Mouse (Mus musculus) olfactory bulb, adult 2 months (tissue): ENCODE measurements around the gene Tex52. TPM values are rescaled to one million over a fixed set of nuclear protein-coding genes. Genes with fewer than 3 reads are reported as not detected.
A peak's percentile ranks its signal among the peaks of the same experiment; 100 is the strongest.

Experiments used
- H3K27ac ChIP-seq: fragments of 200-500 bp; 2 replicates; pipeline ENCODE4 v1.5.1; 2012; ENCODE audit warnings: low read depth, low read length; ENCODE audit not compliant: insufficient read depth
- H3K4me1 ChIP-seq: fragments of 200-500 bp; 2 replicates; pipeline ENCODE4 v1.6.1; 2012; ENCODE audit warnings: low read length; ENCODE audit not compliant: control insufficient read depth, insufficient read depth
- H3K4me3 ChIP-seq: fragments of 200-500 bp; 2 replicates; pipeline ENCODE4 v1.5.1; 2012; ENCODE audit warnings: mild to moderate bottlenecking, low read depth, low read length, moderate library complexity; ENCODE audit not compliant: insufficient read depth
- CTCF ChIP-seq: fragments of 200-500 bp; IDR thresholded peaks from 2 replicates; pipeline ENCODE4 v1.5.1; 2012; ENCODE audit warnings: low read depth, mild to moderate bottlenecking, low read length, moderate library complexity; ENCODE audit not compliant: insufficient read depth
- POLR2A ChIP-seq: fragments of 200-500 bp; IDR thresholded peaks from 2 replicates; pipeline ENCODE4 v1.6.1; 2012; ENCODE audit warnings: mild to moderate bottlenecking, low read depth, low read length, moderate library complexity; ENCODE audit not compliant: insufficient read depth
- WGBS: fragments of 180-500 bp; shearing (Covaris S2); methylation state at CpG from one replicate; pipeline ENCODE4 v1.1.7; 2018; 5-methylcytosine and 5-hydroxymethylcytosine counted together
- polyA plus RNA-seq: library from polyadenylated mRNA; stranded (reverse); fragments of >200 nt; gene quantifications from 2 replicates; pipeline ENCODE4 v1.2.4, GENCODE M21; 2012; ENCODE audit warnings: low replicate concordance; ENCODE audit not compliant: missing spikeins, insufficient read depth, insufficient read length

Tex52 gene
- polyA plus RNA-seq, 1 experiment = not detected

- Histone ChIP-seq H3K4me3 (no peak overlapping the region), H3K4me1 (peaks cover 3% of the 10 kb centered on the region), H3K27ac (peak overlapping the region; percentile 56; the same call in 1 of the 2 replicates)
- TF ChIP-seq POLR2A (no peak), CTCF (no peak)
- WGBS = 86% methylated on average over 3 of the region's 3 CpGs
Observed at GRCm38 (mm10) chr6:128421480-128421879, 46.2 kb downstream of the Tex52 start.

- WGBS = 41% methylated on average over 16 of the region's 16 CpGs
- H3K4me3 ChIP-seq = peak overlapping the region; percentile 94
- peak overlapping the region; percentile 86 for H3K27ac ChIP-seq
- TF ChIP-seq POLR2A (no peak), CTCF (no peak)
- H3K4me1 ChIP-seq = peaks cover 3% of the 10 kb centered on the region
Observed at GRCm38 (mm10) chr6:128423496-128424268, 48.4 kb downstream of the Tex52 start.

- Histone ChIP-seq H3K4me1 (peaks cover 3% of the 10 kb centered on the region), H3K27ac (peak within 1 kb of the TSS; percentile 100), H3K4me3 (peak within 1 kb of the TSS; percentile 94)
- TF ChIP-seq POLR2A (peak; percentile 98), CTCF (no peak)
- WGBS = under 1% methylated on average over 42 of the region's 42 CpGs
Observed at GRCm38 (mm10) chr6:128424269-128425019, 49.2 kb downstream of the Tex52 start, which contains the start of gene Itfg2. TSS of gene Itfg2 (minus strand) at chr6:128424931.

GRCm38 (mm10) chr6:128425046-128425445 lies 49.8 kb downstream of the Tex52 start:
- Histone ChIP-seq H3K27ac (peak overlapping the region; percentile 100), H3K4me3 (peak overlapping the region; percentile 94), H3K4me1 (peaks cover 3% of the 10 kb centered on the region)
- TF ChIP-seq POLR2A (no peak), CTCF (no peak)
- 14% methylated on average over 9 of the region's 9 CpGs for WGBS

GRCm38 (mm10) chr6:128427571-128427970 lies 52.3 kb downstream of the Tex52 start:
- TF ChIP-seq CTCF = no peak
- no peak for TF ChIP-seq POLR2A
- H3K4me3 ChIP-seq = no peak overlapping the region
- WGBS = 92% methylated on average over 5 of the region's 5 CpGs
- H3K27ac ChIP-seq = no peak overlapping the region
- no peaks in the 10 kb centered on the region for H3K4me1 ChIP-seq

GRCm38 (mm10) chr6:128429300-128429699 lies 54.0 kb downstream of the Tex52 start:
- no peak overlapping the region for H3K27ac ChIP-seq
- 96% methylated on average over 2 of the region's 2 CpGs for WGBS
- TF ChIP-seq POLR2A (no peak), CTCF (no peak)
- H3K4me1 ChIP-seq = no peaks in the 10 kb centered on the region
- H3K4me3 ChIP-seq = no peak overlapping the region

GRCm38 (mm10) chr6:128429826-128430225 lies 54.6 kb downstream of the Tex52 start:
- TF ChIP-seq CTCF = no peak
- Histone ChIP-seq H3K4me1 (no peaks in the 10 kb centered on the region), H3K27ac (no peak overlapping the region), H3K4me3 (no peak overlapping the region)
- 84% methylated on average over 6 of the region's 6 CpGs for WGBS

GRCm38 (mm10) chr6:128432356-128432915 lies 57.2 kb downstream of the Tex52 start:
- no peak for TF ChIP-seq CTCF
- no peak for TF ChIP-seq POLR2A
- Histone ChIP-seq H3K4me1 (peaks cover 8% of the 10 kb centered on the region), H3K27ac (no peak overlapping the region), H3K4me3 (no peak overlapping the region)
- WGBS = 49% methylated on average over 13 of the region's 13 CpGs

- Histone ChIP-seq H3K4me1 (peaks cover 8% of the 10 kb centered on the region), H3K27ac (no peak overlapping the region), H3K4me3 (no peak overlapping the region)
- WGBS = 92% methylated on average over 13 of the region's 13 CpGs
- TF ChIP-seq CTCF (no peak), POLR2A (no peak)
Observed at GRCm38 (mm10) chr6:128433566-128433965, 58.3 kb downstream of the Tex52 start.

Other genes starting within 250 kb of the Tex52 start
- not detected in 2 replicates for gene Tspan9, start 231.9 kb upstream of the Tex52 start, polyA plus RNA-seq
- gene Tead4, start 74.6 kb upstream of the Tex52 start, polyA plus RNA-seq = not detected in 2 replicates
- gene Tulp3, start 19.6 kb upstream of the Tex52 start, polyA plus RNA-seq = not detected in 2 replicates
- gene Rhno1, start 12.5 kb upstream of the Tex52 start, polyA plus RNA-seq = not detected in 2 replicates
- gene Foxm1, start 12.5 kb upstream of the Tex52 start, polyA plus RNA-seq = not detected in 2 replicates
- not detected in 2 replicates for gene Gm44596, start within 50 bp of the Tex52 start, polyA plus RNA-seq
- gene Nrip2, start 23.8 kb downstream of the Tex52 start, polyA plus RNA-seq = not detected in 2 replicates
- not detected in 2 replicates for gene Itfg2, start 49.5 kb downstream of the Tex52 start, polyA plus RNA-seq
- gene Fkbp4, start 63.2 kb downstream of the Tex52 start, polyA plus RNA-seq = not detected in 2 replicates
- gene Pzp, start 151.3 kb downstream of the Tex52 start, polyA plus RNA-seq = not detected in 2 replicates
- gene A2ml1, start 206.2 kb downstream of the Tex52 start, polyA plus RNA-seq = not detected in 2 replicates
- gene Klrb1a, start 248.1 kb downstream of the Tex52 start, polyA plus RNA-seq = not detected in 2 replicates